Mouse (Mus musculus): ENCODE data around the gene Crabp2.

Gene Crabp2

DNA sequence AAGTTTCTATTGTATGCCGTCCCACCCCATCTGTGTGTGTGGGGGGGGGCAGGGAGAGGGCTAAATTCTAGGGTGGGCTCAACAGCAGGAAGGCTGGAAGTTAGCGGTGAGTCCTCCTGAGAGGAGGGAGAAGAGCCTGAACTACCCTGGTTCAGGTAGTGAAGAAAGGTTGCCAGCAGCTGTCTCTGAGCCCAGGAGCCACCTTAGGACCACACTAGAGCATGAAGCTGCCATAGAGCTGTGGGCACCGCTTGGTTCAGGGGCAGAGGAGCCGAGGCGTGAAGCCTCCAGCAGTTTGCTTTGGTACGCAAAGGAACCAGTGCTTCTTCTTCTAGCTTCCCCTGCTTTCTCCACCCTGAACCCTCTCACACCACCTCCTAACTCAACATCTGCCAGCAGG lies 35.2 kb downstream of the Crabp2 start:
- TF ChIP-seq GATA4 (IDR thresholded peaks at IDR 0.05; ENCODE audit: insufficient replicate concordance, low read length) = no peak

DNA sequence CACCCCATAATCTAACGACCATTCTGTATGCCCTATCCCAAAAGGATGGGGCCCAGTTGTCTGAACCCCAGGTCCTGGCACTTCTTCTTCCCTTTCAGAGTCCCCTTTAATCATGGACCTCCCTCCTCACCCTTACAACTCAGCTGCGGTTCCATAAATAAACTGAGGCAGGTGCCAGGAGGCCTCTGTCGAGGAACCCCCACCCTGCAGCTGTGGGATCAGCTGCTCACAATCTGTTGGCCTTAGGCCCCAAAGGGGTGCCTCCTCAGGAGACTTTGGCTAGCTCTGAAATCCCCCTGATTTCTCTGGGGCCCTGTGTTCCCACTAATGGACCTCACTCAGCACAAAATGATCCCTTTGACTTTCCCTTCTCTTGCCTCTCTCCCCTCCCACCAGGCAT lies 35.6 kb downstream of the Crabp2 start:
- no peak for TF ChIP-seq GATA4 (IDR thresholded peaks at IDR 0.05; ENCODE audit: insufficient replicate concordance, low read length)

DNA sequence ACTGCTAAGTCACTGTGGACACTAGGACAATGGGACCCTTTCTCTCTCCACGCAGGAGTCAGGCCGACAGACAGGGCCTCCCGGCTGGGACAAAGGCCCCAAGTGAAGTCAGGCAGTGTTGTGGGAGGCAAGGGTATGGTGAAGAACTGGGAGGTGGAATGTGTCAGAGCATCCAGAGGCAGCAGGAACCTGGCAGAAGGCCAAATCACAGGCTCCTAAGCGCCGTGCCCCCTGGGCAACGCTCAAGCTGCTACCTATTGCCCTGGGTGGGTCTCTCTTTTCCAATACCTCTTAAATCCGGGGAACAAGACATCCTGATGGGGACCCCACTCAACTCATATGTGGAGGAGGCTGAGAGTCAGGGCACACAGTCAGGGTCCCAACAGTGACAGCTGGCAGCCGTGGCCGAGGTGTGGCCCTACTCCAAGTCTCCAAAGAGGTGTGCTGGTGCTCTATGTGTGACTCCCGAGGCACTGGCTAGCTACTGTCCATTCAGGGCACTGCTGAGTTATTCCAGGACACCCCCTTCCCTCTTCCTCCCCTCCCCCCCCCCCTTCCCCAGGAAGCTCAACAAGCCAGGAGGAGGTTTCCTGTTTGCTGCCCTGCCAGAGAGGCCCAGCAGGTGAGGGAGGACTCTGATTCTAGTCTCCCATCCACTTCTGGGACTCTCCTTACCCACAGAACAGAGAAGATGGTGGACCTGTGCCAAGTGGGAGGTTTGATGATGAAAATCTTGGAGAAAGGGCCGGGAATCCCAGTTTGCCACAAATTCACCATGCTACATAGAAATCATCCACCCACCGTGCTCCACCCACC lies 37.2 kb downstream of the Crabp2 start:
- no peak for TF ChIP-seq GATA4 (IDR thresholded peaks at IDR 0.05; ENCODE audit: insufficient replicate concordance, low read length)

DNA sequence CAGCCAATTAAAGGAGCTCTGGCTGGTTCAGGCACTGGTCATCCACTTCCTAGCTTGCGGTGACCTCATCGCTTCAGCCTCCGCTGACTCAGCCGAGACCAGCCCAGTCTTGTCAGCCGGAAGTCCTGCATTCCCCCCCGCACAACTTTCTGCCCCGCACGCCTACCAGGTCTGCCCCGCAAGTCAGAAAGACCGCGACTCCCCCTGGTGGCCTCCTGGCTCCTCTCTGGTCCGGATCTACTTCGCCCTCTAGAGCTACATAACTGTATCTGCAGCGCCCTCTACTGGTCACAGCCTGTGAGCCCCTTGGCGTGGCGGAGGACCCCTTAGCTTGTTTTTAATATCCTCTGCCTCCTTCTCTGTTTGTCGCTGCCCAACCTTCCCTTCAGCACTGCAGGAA lies 38.4 kb downstream of the Crabp2 start:
- TF ChIP-seq GATA4 (IDR thresholded peaks at IDR 0.05; ENCODE audit: insufficient replicate concordance, low read length) = no peak

DNA sequence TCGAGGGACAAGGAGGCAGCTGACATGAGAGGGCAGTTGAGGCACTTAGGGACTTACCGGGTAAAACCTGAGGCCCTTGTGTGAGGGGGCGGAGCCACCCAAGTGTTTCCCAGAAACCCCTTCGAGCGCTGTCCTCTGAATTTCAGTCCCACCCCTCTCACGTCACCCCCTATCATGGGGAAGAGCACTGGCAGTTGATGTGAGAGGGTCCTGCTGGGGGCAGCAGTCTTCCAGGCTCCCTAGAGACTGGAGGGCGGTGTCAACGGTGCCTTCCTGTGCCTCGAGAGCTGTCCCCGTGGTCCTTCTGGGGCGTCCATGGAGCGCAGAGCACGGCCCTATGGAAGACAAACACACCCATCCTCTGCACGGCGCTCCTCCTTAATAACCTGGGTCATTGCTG lies 39.2 kb downstream of the Crabp2 start:
- no peak for TF ChIP-seq GATA4 (IDR thresholded peaks at IDR 0.05; ENCODE audit: insufficient replicate concordance, low read length)

DNA sequence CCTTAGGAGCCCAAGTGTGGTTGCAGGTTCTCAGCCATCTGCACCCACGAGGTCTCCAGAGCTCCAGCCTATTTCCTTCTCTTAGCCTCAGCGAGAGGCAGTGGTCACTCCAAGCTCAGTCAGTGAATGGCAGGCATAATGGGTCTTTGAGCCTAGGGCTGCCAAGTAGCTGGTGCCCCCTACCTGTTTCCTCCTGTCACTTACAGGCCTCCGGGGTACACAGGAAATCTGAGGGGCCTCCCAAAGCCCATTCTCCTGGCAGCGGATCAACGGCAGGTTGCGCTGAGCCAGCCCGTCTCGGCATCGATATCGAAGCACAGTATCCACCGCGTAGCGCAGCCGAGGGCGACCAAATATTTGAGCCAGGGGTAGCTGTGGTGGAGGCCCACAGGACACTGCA lies 39.6 kb downstream of the Crabp2 start:
- TF ChIP-seq GATA4 (IDR thresholded peaks at IDR 0.05; ENCODE audit: insufficient replicate concordance, low read length) = no peak

DNA sequence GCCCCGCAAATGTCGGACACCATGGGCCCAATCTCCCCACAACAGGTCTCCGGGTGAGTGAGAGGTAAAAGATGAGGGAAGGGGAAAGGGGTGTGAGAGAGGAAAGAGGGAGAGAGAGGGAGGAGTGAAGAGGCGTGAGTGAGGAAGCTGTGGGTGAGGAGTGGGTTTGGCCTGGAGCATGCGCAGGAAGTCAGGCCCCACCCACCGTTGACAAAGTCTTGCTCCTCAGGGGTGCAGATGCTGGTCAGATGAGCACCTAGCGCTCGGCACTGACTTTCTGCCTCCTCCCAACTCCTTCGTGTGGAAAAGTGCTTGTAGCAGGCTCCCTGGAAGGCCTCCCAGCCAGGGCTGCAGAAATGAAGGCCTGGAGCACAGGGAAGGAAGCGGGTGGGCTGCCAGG lies 41.5 kb downstream of the Crabp2 start:
- no peak for TF ChIP-seq GATA4 (IDR thresholded peaks at IDR 0.05; ENCODE audit: insufficient replicate concordance, low read length)

DNA sequence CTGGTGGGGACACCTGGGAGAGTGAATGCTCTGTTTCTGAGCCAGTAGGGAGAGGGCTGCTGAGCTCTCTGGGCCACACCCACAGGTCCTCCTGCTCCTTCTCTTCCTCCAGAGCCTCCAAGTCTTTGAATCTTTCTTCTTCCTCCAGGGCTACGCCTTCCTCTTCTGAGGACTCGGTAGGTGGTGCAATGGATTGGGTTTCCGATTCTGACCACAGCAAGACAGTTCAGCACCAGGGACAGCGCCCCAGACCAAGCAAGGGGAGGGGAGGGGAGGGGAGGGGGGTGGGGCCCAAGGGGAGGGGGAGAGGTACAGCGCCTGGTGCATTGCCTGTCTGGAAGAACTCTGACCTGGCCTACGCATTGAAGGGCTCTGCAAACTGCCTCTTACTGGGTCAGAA lies 45.0 kb downstream of the Crabp2 start:
- no peak for TF ChIP-seq GATA4 (IDR thresholded peaks at IDR 0.05; ENCODE audit: insufficient replicate concordance, low read length)

DNA sequence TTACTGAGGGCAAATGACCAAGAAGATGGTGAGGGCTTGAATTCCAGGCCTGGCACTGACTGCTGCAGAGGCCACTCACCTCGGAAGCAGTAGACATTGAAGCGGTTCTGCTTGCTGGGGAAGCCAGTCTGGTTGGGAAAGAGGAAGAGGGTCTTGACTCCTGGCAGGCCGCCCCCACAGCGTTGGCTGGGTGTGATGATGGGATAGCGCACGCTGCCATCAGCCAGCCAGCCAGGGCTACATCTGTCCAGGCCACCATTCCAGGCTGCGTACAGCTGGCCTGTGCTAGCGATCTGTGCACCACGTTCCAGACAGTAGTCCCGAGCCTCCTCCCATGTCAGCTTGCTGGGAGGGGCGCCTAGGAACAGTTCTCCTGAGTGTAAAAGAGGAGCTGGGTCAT lies 46.9 kb downstream of the Crabp2 start:
- no peak for TF ChIP-seq GATA4 (IDR thresholded peaks at IDR 0.05; ENCODE audit: insufficient replicate concordance, low read length)

DNA sequence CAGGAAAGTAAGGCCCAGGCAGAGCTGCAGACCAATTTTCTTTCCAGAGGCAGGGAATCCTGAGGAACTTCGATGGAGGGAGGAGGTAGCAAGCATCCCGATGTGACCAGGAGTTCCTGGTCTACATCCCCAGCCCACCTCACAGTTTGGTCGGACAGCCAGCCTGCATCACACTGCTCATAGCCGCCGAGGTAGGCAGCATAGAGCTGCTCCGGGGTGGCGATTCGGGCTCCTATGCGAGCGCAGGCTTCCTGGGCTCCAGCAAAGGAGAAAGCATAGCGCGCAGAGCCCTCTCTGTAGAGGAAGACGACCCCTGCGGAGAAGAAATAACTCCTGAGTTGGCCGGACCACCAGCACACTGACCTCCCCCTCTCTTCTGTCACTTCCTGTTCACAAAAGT lies 47.9 kb downstream of the Crabp2 start:
- no peak for TF ChIP-seq GATA4 (IDR thresholded peaks at IDR 0.05; ENCODE audit: insufficient replicate concordance, low read length)

DNA sequence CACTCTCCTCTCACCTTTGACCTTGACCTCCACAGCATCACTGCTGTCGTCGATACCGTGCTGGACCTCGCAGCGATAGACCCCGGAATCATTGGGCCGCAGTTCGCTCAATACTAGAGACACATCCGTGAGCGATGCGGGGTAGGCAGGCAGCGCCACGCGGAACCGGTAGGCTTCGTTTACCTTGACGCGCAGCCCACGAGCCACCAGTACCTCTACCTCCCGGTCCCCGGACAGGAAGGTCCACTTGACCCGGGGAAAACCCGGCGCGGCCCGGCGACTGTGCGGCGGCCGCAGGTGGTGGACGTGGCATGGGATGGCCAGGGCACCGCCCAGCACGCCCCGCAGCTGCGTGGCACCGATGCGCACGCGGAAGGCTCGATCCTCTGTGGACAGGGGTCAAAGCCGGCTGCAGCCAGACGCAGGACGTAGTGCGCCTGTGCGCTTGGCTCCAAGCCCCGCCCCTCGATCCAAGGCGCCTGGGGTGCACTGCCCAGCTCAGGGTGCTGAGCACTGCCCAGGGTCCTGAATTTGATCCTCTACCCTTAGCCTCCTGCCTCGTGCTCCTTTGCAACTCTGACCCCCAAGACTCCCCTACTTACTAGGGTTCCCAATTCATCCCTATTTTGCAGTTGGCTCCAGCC lies 48.6 kb downstream of the Crabp2 start:
- no peak for TF ChIP-seq GATA4 (IDR thresholded peaks at IDR 0.05; ENCODE audit: insufficient replicate concordance, low read length)

DNA sequence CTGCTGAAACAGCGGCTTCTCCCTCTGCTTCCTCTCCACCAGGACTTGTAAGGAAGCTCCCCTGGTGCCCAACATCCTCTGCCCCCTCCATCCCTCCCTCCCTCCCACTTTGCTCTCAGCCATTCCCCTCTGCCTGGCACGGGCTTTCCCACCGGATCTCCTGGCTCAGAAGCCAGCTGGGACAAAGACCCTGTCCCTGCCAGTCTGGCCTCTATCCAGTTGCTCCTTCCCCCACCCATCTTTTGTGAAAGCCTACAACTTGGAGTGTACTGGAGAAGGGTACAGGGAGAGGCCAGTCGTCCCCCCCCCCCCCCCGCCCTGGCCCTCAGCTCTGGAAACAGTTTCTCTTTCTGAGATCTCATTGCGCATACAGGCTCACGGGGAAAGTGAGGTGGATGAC lies 50.3 kb downstream of the Crabp2 start:
- TF ChIP-seq GATA4 (IDR thresholded peaks at IDR 0.05; ENCODE audit: insufficient replicate concordance, low read length) = no peak

DNA sequence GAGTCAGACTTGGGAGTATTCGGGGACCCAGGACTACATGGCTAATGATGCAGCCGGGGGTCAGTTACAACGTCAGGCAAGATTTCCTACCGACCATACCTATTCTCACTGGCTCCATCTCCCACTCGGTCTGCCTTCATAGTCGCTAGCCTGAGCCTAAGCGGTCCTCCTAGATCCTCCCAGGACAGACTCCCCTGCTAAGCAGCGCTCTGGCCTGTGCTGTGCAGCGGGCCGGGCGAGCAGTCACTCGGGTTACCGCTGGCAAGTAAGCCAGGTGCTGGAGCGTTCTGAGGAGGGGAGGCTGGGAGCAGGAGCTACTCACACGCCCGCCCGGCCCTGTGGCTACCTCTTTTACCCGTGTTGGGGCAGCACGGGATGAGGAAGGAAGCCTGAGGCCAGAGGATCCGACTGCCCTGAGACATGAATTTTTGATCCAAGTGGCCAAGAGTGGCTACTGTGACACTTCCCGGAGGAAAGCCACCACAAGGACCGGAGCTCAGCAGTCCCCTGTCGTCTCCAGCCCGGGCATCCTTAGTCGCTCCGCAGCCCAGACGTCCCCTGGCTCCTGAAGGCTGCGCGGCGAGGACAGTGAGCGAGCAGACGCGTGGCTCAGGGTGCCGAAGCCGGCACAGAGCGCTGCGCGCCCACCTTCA lies 50.9 kb downstream of the Crabp2 start:
- no peak for TF ChIP-seq GATA4 (IDR thresholded peaks at IDR 0.05; ENCODE audit: insufficient replicate concordance, low read length)

DNA sequence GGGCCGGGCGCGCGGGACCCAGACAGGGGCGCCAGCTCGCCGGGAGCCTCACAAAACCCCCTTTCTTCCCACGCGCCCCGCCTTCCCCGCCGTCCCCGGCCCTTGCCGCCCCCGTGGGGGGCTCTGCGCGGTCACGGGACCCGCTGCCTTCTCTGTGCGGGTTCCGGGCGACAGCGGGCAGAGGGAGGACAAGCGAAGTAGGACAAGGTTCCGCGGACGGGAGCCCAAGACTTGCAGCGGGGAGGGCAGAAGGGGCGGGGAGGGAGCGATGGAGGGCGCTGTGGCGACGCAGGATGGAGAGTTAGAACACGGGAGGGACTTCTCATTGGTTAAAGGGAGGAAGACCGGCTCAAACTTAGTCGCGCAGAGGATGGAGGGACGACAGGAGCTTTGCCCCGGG lies 51.7 kb downstream of the Crabp2 start, which contains the start of gene Bcan:
Bcan (minus strand) TSS at position 50 of the 400 bp plus-strand sequence.
- TF ChIP-seq GATA4 (IDR thresholded peaks at IDR 0.05; ENCODE audit: insufficient replicate concordance, low read length) = no peak

DNA sequence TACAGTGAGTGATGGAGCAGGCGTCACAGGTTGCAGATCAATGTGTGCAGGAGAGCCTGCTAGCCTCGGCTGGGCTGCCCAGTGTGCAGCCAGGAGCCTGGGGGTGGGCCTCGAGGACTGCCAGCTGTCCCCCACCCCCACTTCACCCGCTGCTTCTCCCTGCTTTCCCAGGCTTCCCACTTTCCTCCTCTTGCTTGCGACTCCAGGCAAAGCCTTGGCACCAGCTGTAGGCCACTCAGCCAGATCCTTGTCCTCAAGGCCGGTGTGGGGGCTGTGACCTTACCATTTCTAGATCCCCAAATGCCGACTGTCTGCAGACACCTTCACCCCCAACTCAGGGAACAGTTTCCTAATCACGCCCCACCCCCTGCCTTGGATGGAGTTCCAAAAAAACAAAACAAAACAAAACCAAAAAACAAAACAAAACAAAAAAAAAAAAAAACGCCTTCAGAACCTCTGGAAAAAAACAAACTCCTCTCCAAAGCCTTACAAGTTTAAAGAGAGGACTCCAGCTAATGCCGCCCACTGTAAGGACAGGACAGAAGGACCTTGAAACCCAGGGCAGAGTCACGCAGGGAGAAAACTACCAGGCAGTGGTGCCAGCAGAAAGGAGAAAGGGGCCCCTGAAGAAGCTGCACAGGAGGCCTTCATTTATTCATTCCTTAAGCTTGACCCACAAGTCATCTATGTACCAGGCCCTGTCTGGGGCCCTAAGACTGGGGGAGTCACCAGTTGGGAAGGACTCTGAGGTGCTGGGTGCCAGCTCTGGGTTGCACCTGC lies 52.5 kb downstream of the Crabp2 start:
- no peak for TF ChIP-seq GATA4 (IDR thresholded peaks at IDR 0.05; ENCODE audit: insufficient replicate concordance, low read length)

Data from liver, adult (tissue).